Mouse (Mus musculus) midbrain, postnatal 0 days (tissue): Measurements from ENCODE around the gene Ugt1a9. TPM values are rescaled to one million over a fixed set of nuclear protein-coding genes. Genes with fewer than 3 reads are reported as not detected.
"Not testable (repeated sequence)": the region's sequence is repeated elsewhere in the genome, so short reads cannot be mapped to it uniquely, and the experiment has no call there.

Experiments
- ATAC-seq: fragments of 200-750 bp; cut with Nextera tagmentation; 2 replicates; pipeline ENCODE4 v1.8.0; 2017; ENCODE audit warnings: moderate number of reproducible peaks, mild to moderate bottlenecking, moderate TSS enrichment, moderate library complexity; ENCODE audit not compliant: low FRiP score
- DNase-seq: peaks from one replicate; pipeline ENCODE4 v3.0.0-alpha.2; 2015; ENCODE audit warnings: low spot score
- H3K27ac ChIP-seq: fragments of 300-500 bp; sonication (generic); 2 replicates; pipeline ENCODE4 v1.5.1; 2014; ENCODE audit warnings: low read depth, mild to moderate bottlenecking, low read length, mixed read lengths
- H3K27me3 ChIP-seq: fragments of 300-500 bp; sonication (generic); 2 replicates; pipeline ENCODE4 v1.6.1; 2014; ENCODE audit warnings: low read length, control low read depth, mixed read lengths; ENCODE audit not compliant: insufficient read depth
- H3K36me3 ChIP-seq: fragments of 300-500 bp; sonication (generic); 2 replicates; pipeline ENCODE4 v1.6.1; 2014; ENCODE audit warnings: low read length, control low read depth, mixed read lengths; ENCODE audit not compliant: insufficient read depth
- H3K4me1 ChIP-seq: fragments of 300-500 bp; sonication (generic); 2 replicates; pipeline ENCODE4 v1.6.1; 2014; ENCODE audit warnings: mild to moderate bottlenecking, control low read depth, antibody characterized with exemption, low read length, mixed read lengths; ENCODE audit not compliant: insufficient read depth
- H3K4me2 ChIP-seq: fragments of 300-500 bp; sonication (generic); 2 replicates; pipeline ENCODE4 v1.6.1; 2014; ENCODE audit warnings: low read depth, mild to moderate bottlenecking, low read length, mixed read lengths; ENCODE audit not compliant: poor library complexity, severe bottlenecking
- H3K4me3 ChIP-seq: fragments of 300-500 bp; sonication (generic); 2 replicates; pipeline ENCODE4 v1.5.1; 2014; ENCODE audit warnings: low read depth, mild to moderate bottlenecking, low read length, moderate library complexity
- H3K9ac ChIP-seq: fragments of 300-500 bp; sonication (generic); replicated peaks from 2 replicates; pipeline ENCODE4 v1.6.1; 2014; ENCODE audit warnings: mild to moderate bottlenecking, low read length, moderate library complexity, mixed read lengths; ENCODE audit not compliant: poor library complexity, severe bottlenecking
- H3K9me3 ChIP-seq: fragments of 300-500 bp; sonication (generic); 2 replicates; pipeline ENCODE4 v1.6.1; 2016; ENCODE audit warnings: low read length, control low read depth
- CTCF ChIP-seq: IDR thresholded peaks from 2 replicates; pipeline ENCODE4 v1.5.1; 2016; ENCODE audit warnings: antibody characterized with exemption, mild to moderate bottlenecking
- WGBS: fragments of 180-500 bp; shearing (Covaris S2); extraction: QIAGEN DNeasy Blood & Tissue Kit; methylation state at CpG from one replicate; pipeline ENCODE4 v1.1.7; 2014; 5-methylcytosine and 5-hydroxymethylcytosine counted together
- polyA plus RNA-seq: library from polyadenylated mRNA; unstranded; fragments of >200 nt; fragmentation: Nextera tagmentation; extraction: Ambion mirVana; gene quantifications from 2 replicates; pipeline ENCODE4 v1.2.1, GENCODE M21; 2015
- total RNA-seq: library from RNA; depleted of rRNA; stranded (reverse); fragments of >200 nt; gene quantifications from 2 replicates; pipeline ENCODE4 v1.2.3, GENCODE M21; 2014

Gene Ugt1a9
- total and polyA plus RNA-seq, 2 experiments from 2014 or later = not detected

DNA sequence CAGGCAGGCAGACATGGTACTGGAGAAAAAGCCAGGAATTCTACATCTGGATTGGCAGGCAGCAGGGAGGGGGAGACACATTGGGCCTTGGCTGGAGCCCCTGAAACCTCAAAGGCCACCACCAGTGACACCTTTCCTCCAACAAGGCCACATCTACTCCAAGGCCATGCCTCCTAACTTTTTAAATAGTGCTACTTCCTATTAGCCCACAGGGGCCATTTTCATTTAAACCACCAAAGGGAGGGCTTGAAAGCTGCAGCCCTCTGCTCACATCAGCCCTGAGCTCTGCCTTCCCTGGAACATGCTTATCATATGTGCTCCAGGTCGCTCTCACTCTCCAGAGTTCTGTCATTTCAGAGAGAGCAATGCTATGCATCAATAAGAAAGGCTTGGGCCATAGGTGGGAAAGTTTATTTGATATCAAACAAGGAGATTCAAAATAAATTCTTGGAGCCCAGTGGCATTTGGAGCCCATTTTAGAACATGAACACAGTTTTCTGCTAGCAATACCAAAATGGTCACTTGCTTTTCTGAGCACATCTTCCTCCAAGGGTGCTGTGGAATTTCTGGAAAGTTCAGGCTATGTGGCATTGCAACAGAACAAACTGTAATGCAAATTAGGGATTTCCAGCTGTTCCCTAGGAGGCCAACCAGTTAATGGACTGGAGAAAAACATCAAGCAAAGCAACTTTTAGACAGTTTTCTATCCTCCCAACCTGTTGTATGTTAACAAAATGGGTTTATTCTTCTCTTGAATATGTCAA lies 34.2 kb downstream of the Ugt1a9 start:
- Histone ChIP-seq H3K4me3 (no peak overlapping the region), H3K27ac (no peak overlapping the region), H3K4me1 (no peaks in the 10 kb centered on the region), H3K27me3 (no peaks in the 10 kb centered on the region), H3K9me3 (no peaks in the 10 kb centered on the region), H3K36me3 (no peaks in the 10 kb centered on the region), H3K4me2 (no peak overlapping the region), H3K9ac (no peak overlapping the region)
- 77% methylated on average over 1 of the region's 1 CpGs for WGBS
- DNase-seq (no peak), ATAC-seq (no peak)
- TF ChIP-seq CTCF = no peak

DNA sequence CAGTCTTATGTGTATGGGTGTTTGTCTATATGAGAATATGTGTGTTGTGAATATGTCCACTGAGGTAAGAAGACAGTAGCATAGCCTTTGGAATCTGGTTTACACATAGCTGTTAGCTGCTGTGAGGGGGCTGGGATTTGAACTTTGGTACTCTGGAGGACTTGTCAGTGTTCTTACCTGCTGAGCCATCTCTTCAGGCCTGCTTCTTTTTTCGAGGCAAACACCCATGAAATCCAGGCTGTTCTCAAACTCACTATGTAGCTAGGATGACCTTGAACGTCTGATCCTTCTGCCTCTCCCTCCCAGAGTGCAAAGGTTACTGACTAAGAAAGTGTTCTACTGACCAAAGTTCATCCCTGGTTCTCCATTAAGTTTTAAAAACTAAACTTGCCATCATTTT lies 35.1 kb downstream of the Ugt1a9 start:
- no peak overlapping the region for H3K4me3 ChIP-seq
- ATAC-seq (no peak), DNase-seq (no peak)
- no peak overlapping the region for H3K27ac ChIP-seq
- H3K4me2 ChIP-seq = no peak overlapping the region
- TF ChIP-seq CTCF = no peak
- WGBS = 66% methylated on average over 2 of the region's 2 CpGs
- no peaks in the 10 kb centered on the region for H3K9me3 ChIP-seq
- H3K36me3 ChIP-seq = no peaks in the 10 kb centered on the region
- no peak overlapping the region for H3K9ac ChIP-seq
- no peaks in the 10 kb centered on the region for H3K27me3 ChIP-seq
- no peaks in the 10 kb centered on the region for H3K4me1 ChIP-seq

DNA sequence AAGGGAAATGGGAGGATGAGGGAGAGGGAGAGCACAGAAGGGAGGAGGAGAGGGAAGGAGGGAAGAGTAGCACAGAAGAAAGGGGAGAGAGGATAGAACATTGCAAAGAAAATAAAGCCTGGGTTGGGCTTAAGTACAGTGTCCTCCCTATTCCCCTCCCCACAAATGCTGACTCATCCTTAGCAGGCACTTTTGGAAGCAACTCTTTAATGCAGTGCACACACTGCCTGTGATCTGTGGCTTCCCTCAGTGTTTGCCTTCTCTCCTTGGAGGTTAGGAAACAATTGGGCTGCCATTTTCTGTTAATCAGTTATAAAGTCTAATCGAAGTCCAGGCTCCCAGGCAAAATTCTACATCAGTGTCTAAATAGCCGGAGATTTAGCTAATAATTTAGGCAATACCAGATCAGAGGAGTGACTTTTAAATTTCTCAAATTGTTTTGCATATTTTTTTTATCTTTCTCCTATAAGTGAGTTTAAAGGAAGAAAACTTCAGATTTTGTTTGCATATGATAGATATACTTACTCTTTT lies 38.5 kb downstream of the Ugt1a9 start:
- not testable (repeated sequence) for H3K4me3 ChIP-seq, H3K27ac ChIP-seq, ATAC-seq, H3K9ac ChIP-seq, H3K9me3 ChIP-seq, H3K4me1 ChIP-seq, H3K36me3 ChIP-seq, H3K27me3 ChIP-seq, DNase-seq, H3K4me2 ChIP-seq
- 80% methylated on average over 2 of the region's 2 CpGs for WGBS

DNA sequence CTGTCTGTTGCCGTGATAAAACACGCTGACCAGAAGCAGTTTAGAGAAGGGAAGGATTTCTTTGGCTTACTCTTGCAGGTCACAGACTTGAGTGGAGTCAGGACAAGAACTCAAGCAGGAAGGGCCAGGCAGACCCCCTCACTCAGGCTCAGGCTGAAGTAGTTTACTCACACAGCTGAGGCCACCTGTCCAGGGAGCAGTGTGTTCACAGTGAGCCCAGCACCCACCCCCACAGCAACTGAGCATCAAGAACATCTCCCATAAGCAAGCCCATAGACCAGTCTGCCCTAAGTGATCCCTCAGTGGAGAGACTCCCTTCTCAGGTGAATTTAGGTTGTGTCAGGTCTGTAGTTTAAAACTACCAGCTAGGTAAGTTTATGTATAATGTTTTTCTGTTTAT lies 39.0 kb downstream of the Ugt1a9 start:
- not testable (repeated sequence) for H3K4me3 ChIP-seq, H3K9me3 ChIP-seq

DNA sequence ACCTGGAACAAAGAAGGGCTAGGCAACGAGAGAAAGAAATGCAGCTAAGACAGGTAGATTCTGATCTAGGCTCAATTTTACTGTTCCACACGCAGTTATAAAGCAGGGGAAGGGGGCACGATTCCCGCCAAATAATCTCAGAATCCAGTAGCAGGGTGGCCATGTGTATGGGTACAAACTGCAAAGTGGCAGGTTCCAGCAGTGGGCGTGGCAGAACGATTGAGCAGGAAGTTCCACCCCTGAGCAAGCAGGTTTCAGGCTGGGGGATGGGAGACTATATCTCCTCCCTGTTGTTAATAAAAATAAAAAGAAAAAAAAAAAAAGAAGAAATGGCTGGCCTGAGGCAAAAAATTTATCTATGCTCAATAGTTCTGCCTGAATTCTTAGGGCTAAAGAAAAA lies 42.2 kb downstream of the Ugt1a9 start:
- not testable (repeated sequence) for H3K36me3 ChIP-seq, H3K4me1 ChIP-seq, H3K27ac ChIP-seq, H3K9ac ChIP-seq, H3K27me3 ChIP-seq, DNase-seq, H3K9me3 ChIP-seq, ATAC-seq, H3K4me2 ChIP-seq, H3K4me3 ChIP-seq
- 93% methylated on average over 6 of the region's 6 CpGs for WGBS

More for the DNA sequence above, 39.0 kb downstream of the Ugt1a9 start:
- not testable (repeated sequence) for H3K4me1 ChIP-seq, H3K27me3 ChIP-seq, H3K36me3 ChIP-seq, H3K9ac ChIP-seq, ATAC-seq, DNase-seq, H3K4me2 ChIP-seq, H3K27ac ChIP-seq
- WGBS = 83% methylated on average over 2 of the region's 2 CpGs

DNA sequence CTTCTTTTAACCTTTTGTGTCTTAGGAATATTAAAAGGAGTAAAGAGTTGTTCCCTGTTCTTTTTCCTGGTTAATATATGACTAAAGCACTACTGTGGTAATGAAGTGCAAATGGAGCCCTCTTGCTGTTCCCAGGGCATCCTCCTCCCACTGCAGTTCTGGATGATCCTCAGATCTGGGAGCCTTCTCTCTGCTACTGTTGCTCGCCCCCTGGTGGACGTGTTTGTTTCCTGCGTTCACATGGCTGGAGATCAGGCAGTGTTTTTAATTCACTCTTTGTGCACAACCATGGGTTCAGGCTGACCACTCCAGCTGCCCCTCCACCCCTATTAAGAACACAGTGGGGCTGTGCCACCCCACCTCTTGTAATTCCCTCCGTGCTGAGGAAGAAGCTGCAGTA lies 50.0 kb downstream of the Ugt1a9 start:
- not testable (repeated sequence) for H3K36me3 ChIP-seq, DNase-seq, H3K4me3 ChIP-seq, H3K9ac ChIP-seq, H3K27me3 ChIP-seq, H3K9me3 ChIP-seq, H3K4me1 ChIP-seq, H3K27ac ChIP-seq, H3K4me2 ChIP-seq
- 8% methylated on average over 4 of the region's 4 CpGs for WGBS
- peak; percentile 31; the same call in 1 of the 2 replicates for TF ChIP-seq CTCF
- peak; percentile 47; the same call in 1 of the 2 replicates for ATAC-seq
